Mouse (Mus musculus): ENCODE measurements around the gene Bhlhe41. TPM values are rescaled to one million over a fixed set of nuclear protein-coding genes. Genes with fewer than 3 reads are reported as not detected.
A peak's percentile ranks its signal among the peaks of the same experiment; 100 is the strongest.

Gene Bhlhe41
- polyA plus RNA-seq, 1 experiment from 2014 or later, result 0.13 TPM

DNA sequence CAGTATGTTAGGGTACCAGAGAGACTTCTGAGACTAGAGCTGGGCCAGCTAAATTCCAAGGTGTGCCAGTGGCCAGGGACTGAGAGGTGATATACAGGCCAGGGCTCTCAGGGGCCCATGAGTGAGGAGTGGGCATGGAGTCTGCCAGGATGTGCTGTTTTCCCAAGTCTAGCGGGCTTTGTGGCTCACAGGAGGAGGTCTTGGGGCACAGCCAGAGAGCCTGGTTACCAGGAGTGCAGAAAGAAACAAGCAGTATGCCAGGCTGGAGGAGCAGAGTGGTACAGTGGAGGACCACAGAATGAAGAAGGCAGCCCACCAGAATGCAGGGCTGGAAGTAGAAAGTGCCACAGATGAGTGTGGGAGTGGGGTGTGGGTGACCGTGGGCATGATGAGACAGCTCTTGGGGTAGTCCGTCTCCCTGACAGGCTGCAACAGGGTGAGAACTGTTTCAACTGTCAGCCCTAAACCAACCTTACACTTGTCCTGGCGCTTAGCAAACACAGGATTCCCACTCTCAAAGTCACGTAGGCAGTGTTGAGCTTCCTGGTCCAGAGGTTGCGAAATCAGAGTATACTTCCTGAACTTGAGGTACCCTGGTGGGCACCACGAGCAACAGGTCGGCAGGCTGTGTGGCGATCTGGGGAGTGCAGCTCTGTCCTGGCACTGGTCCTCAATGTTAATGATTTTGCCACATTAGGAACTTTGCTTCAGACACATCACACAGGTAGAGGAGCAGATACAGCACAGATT is 11.8 kb upstream of the Bhlhe41 start:
- no peak overlapping the region for H3K9ac ChIP-seq (ENCODE audit: low read depth, low read length)
- H3K27me3 ChIP-seq (ENCODE audit: control insufficient read depth, insufficient read depth, low read depth, low read length), result no peaks in the 10 kb centered on the region
- no peak overlapping the region for H3K4me2 ChIP-seq (ENCODE audit: low read depth, low read length)
- ATAC-seq (ENCODE audit: low read depth), result peak; percentile 43
- H3K9me3 ChIP-seq (replicated peaks; ENCODE audit: control insufficient read depth, low read length), result no peaks in the 10 kb centered on the region
- no peak overlapping the region for H3K4me3 ChIP-seq (ENCODE audit: low read depth, low read length)
- no peaks in the 10 kb centered on the region for H3K36me3 ChIP-seq (ENCODE audit: control insufficient read depth, insufficient read depth)
- WGBS (ENCODE audit: insufficient replicate concordance), result 38% methylated on average over 9 of the region's 9 CpGs
- H3K4me1 ChIP-seq (ENCODE audit: control insufficient read depth, low read depth, low read length), result no peaks in the 10 kb centered on the region
- H3K27ac ChIP-seq (ENCODE audit: low read length), result no peak overlapping the region

DNA sequence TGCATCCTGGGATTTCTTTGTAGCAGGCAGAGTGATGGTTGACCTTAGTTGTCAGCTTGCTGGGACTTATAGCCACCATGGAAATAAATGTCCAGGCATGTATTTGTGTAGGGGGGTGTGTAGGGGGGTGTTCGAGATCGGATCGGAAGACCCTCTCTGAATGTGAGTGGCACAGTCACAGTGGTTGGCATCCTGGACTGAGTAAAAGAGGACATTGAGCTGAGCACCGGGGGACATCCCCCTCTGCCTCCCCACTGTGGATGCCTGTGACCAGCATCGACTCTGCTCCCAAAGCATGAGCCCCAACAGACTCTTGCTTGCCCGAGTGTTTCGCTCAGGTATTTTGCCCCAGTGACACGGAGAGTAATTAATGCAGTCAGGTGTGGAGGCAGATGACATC is 8.0 kb upstream of the Bhlhe41 start:
- Histone ChIP-seq H3K9ac (ENCODE audit: low read depth, low read length) (no peak overlapping the region), H3K27ac (ENCODE audit: low read length) (no peak overlapping the region), H3K36me3 (ENCODE audit: control insufficient read depth, insufficient read depth) (no peaks in the 10 kb centered on the region), H3K4me3 (ENCODE audit: low read depth, low read length) (no peak overlapping the region), H3K9me3 (replicated peaks; ENCODE audit: control insufficient read depth, low read length) (no peaks in the 10 kb centered on the region), H3K27me3 (ENCODE audit: control insufficient read depth, insufficient read depth, low read depth, low read length) (peaks cover 4% of the 10 kb centered on the region; the same call in 1 of the 2 replicates), H3K4me1 (ENCODE audit: control insufficient read depth, low read depth, low read length) (no peaks in the 10 kb centered on the region), H3K4me2 (ENCODE audit: low read depth, low read length) (no peak overlapping the region)
- no peak for ATAC-seq (ENCODE audit: low read depth)
- 66% methylated on average over 8 of the region's 8 CpGs for WGBS (ENCODE audit: insufficient replicate concordance)

DNA sequence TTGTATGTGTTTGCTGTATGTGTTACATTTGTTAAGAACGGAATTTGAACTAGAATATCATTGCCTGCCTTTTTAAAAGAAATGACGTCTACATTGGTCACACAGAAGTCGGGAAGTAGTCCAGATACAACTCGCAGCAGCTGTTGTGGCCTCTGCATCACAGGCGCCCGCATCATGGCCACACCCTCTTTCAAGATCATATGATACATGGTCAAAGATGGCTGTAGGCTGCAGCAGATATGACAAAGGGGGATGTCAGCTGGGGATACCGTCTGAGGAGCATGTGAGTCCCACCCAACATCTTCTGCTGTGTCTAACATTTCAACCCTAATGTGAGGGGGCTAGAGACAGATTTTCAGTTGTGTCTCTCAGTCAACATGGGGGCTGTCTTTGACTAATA is 6.7 kb upstream of the Bhlhe41 start:
- H3K4me3 ChIP-seq (ENCODE audit: low read depth, low read length), result no peak overlapping the region
- no peaks in the 10 kb centered on the region for H3K9me3 ChIP-seq (replicated peaks; ENCODE audit: control insufficient read depth, low read length)
- no peak overlapping the region for H3K9ac ChIP-seq (ENCODE audit: low read depth, low read length)
- no peak overlapping the region for H3K4me2 ChIP-seq (ENCODE audit: low read depth, low read length)
- H3K4me1 ChIP-seq (ENCODE audit: control insufficient read depth, low read depth, low read length), result no peaks in the 10 kb centered on the region
- H3K27me3 ChIP-seq (ENCODE audit: control insufficient read depth, insufficient read depth, low read depth, low read length), result peaks cover 13% of the 10 kb centered on the region
- ATAC-seq (ENCODE audit: low read depth), result no peak
- H3K27ac ChIP-seq (ENCODE audit: low read length), result no peak overlapping the region
- 56% methylated on average over 7 of the region's 7 CpGs for WGBS (ENCODE audit: insufficient replicate concordance)
- H3K36me3 ChIP-seq (ENCODE audit: control insufficient read depth, insufficient read depth), result no peaks in the 10 kb centered on the region

DNA sequence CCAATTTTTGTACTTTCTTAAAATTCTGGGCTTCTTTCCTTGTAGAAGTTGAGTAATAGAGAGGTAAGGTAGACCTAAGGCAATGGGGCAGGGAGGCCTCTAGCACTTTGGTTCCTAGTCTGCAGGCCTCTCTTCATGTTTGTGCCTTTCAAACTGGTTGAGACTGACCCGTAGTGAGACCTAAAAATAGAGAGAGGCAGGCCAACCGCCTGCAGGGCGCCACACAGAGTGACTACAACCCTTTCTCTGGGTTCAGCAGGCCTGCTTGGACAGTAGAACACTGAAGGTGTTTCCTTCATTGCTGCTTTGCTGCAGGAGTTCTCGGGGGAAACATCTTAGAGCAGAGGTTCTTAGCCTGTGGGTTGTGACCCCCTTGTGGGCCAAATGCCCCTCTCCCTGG is 5.6 kb upstream of the Bhlhe41 start:
- Histone ChIP-seq H3K27me3 (ENCODE audit: control insufficient read depth, insufficient read depth, low read depth, low read length) (peaks cover 24% of the 10 kb centered on the region), H3K9ac (ENCODE audit: low read depth, low read length) (no peak overlapping the region), H3K9me3 (replicated peaks; ENCODE audit: control insufficient read depth, low read length) (no peaks in the 10 kb centered on the region), H3K4me1 (ENCODE audit: control insufficient read depth, low read depth, low read length) (no peaks in the 10 kb centered on the region; the same call in 1 of the 2 replicates), H3K36me3 (ENCODE audit: control insufficient read depth, insufficient read depth) (no peaks in the 10 kb centered on the region), H3K27ac (ENCODE audit: low read length) (no peak overlapping the region), H3K4me3 (ENCODE audit: low read depth, low read length) (no peak overlapping the region), H3K4me2 (ENCODE audit: low read depth, low read length) (no peak overlapping the region)
- WGBS (ENCODE audit: insufficient replicate concordance), result 43% methylated on average over 4 of the region's 4 CpGs
- ATAC-seq (ENCODE audit: low read depth), result no peak

DNA sequence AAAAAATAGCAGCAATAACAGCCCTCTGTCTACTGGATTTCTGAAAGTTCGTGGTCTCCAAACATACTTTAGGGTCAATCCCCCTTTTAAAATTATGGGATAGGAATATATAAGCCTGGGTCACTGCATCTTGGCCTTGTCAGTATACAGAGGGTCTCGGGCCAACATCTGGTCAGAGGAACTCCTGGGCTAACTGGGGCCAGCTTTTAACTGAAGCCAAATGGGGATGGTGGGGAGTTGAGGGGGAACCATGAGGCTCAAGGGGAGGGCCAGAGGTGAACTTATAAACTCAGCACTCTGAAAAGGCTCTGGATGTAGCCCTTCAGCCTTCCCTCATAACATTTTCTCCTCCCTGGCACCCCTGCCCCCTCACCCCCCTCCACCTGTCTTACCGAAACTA is 1.8 kb upstream of the Bhlhe41 start:
- Histone ChIP-seq H3K36me3 (ENCODE audit: control insufficient read depth, insufficient read depth) (no peaks in the 10 kb centered on the region), H3K27ac (ENCODE audit: low read length) (no peak overlapping the region), H3K9me3 (replicated peaks; ENCODE audit: control insufficient read depth, low read length) (no peaks in the 10 kb centered on the region), H3K4me3 (ENCODE audit: low read depth, low read length) (no peak overlapping the region), H3K4me2 (ENCODE audit: low read depth, low read length) (no peak overlapping the region), H3K9ac (ENCODE audit: low read depth, low read length) (no peak overlapping the region), H3K4me1 (ENCODE audit: control insufficient read depth, low read depth, low read length) (peaks cover 3% of the 10 kb centered on the region), H3K27me3 (ENCODE audit: control insufficient read depth, insufficient read depth, low read depth, low read length) (peaks cover 62% of the 10 kb centered on the region)
- WGBS (ENCODE audit: insufficient replicate concordance), result 41% methylated on average over 3 of the region's 3 CpGs
- no peak for ATAC-seq (ENCODE audit: low read depth)

DNA sequence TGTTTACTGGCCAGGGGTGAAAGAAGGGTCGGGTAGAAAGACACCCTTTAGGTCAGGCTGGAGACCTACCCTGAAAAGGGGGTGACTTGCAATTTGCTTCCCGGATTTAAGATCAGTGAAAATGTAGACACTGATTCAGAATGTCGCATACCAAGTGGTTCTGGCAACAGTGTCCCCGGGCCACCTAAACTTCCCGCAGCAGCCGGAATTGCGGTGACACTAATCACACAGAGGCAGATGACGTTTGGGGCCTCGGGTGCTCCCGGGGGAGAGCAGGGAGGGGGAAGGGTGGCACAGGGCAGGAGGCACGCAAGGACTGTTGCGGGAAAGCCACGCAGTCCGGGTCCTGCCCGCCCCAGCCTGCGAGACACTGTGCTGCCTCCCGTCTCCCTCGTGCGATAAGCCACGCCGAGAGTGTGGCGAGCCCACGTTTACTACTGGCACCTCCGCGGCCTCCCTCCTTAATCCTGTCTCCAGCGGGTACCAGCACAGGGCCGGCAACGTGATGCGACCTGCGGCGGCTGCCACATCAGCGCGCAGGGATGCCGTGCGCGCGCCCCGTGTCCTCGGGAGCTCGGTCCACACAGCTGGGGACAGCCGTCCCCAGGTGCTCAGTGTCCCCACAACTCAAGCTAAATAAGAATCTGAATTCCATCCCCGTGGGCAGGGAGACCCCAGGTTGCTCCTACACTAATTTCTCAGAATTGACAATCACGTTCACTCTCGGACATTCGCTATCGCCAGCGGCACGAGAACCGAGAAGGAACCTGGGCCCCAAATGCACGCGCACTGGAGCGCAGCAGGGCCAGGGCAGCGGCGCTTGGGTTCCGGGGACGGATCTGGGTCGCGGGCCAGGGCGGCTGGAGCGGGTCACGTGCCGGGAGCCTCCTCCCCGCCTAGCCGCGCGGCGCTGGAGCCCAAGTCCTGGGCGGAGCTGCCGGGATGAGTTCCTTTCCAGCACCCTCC is 811 bp upstream of the Bhlhe41 start:
- Histone ChIP-seq H3K36me3 (ENCODE audit: control insufficient read depth, insufficient read depth) (no peaks in the 10 kb centered on the region), H3K27ac (ENCODE audit: low read length) (no peak overlapping the region), H3K9me3 (replicated peaks; ENCODE audit: control insufficient read depth, low read length) (no peaks in the 10 kb centered on the region), H3K4me2 (ENCODE audit: low read depth, low read length) (peak overlapping the region; percentile 66), H3K4me1 (ENCODE audit: control insufficient read depth, low read depth, low read length) (peaks cover 3% of the 10 kb centered on the region), H3K4me3 (ENCODE audit: low read depth, low read length) (peak overlapping the region; percentile 54), H3K9ac (ENCODE audit: low read depth, low read length) (no peak overlapping the region), H3K27me3 (ENCODE audit: control insufficient read depth, insufficient read depth, low read depth, low read length) (peaks cover 64% of the 10 kb centered on the region)
- peak; percentile 47; the same call in 1 of the 2 replicates for ATAC-seq (ENCODE audit: low read depth)
- under 1% methylated on average over 68 of the region's 69 CpGs for WGBS (ENCODE audit: insufficient replicate concordance)

DNA sequence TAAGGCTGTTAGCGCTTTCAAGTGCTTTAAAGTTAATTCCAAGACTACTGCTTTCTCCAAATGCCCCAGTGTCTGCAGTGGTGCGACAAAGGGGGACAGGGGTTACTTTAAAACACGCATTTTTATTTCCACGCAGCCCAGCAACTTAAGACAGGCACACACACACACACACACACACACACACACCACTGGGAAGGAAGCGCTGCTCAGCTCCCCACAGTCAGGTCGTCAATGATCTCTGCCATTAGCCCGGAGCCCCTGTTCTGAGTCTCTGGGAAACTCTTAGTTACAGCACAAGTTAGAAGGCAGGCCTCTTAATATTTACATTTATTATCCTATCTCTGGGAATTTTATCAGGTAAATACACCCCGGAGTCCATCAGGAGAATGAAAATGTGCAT is 1.2 kb downstream of the Bhlhe41 start:
- Histone ChIP-seq H3K9ac (ENCODE audit: low read depth, low read length) (no peak overlapping the region), H3K27me3 (ENCODE audit: control insufficient read depth, insufficient read depth, low read depth, low read length) (peaks cover 64% of the 10 kb centered on the region), H3K4me1 (ENCODE audit: control insufficient read depth, low read depth, low read length) (peaks cover 3% of the 10 kb centered on the region), H3K36me3 (ENCODE audit: control insufficient read depth, insufficient read depth) (no peaks in the 10 kb centered on the region), H3K4me2 (ENCODE audit: low read depth, low read length) (no peak overlapping the region), H3K27ac (ENCODE audit: low read length) (no peak overlapping the region), H3K4me3 (ENCODE audit: low read depth, low read length) (no peak overlapping the region), H3K9me3 (replicated peaks; ENCODE audit: control insufficient read depth, low read length) (no peaks in the 10 kb centered on the region)
- no peak for ATAC-seq (ENCODE audit: low read depth)
- 3% methylated on average over 8 of the region's 8 CpGs for WGBS (ENCODE audit: insufficient replicate concordance)

DNA sequence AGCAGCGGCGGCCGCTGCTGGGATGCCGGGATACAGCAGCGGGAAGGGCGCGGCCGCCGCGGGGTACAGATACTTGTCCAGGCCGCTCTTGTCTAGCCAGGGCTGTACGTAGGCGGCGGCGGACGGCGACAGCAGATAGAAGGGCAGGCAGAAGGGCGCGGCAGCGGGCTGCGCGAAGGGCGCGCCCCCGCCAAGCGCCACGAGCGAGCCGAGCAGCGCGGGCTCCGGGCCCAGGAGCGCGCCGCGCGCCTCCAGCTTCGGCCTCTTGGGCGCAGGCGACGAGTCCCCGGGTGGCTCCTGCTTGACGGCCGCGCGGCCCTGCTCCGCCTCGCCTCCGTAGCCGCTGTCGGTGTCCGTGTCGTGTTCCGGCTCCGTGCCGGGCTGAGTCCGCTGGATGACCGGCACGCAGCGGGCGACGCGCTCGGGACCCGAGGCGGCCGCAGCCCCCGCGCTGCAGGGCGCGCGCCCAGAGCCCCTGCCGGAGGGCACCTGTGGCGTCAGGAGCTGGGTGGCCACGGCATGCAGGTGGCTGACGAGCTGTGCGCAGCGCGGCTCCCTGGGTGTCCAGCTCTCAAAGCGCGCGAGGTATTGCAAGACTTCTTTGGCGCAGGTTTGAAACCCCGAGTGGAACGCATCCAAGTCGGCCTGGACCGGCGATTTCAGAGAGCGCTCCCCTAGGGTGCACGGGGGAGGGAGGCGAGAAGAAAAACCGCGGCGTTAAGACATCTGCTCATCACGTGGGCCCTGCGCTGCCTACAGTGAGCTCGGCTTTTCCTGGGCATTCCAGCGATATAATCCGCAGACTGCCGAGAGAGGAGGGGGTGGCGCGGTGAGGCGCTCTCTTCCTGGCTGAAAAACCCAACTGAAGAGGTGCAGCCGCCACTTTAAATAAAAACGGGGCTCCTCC is 2.0 kb downstream of the Bhlhe41 start:
- Histone ChIP-seq H3K4me1 (ENCODE audit: control insufficient read depth, low read depth, low read length) (peaks cover 3% of the 10 kb centered on the region), H3K27me3 (ENCODE audit: control insufficient read depth, insufficient read depth, low read depth, low read length) (peaks cover 60% of the 10 kb centered on the region), H3K9ac (ENCODE audit: low read depth, low read length) (no peak overlapping the region), H3K9me3 (replicated peaks; ENCODE audit: control insufficient read depth, low read length) (no peaks in the 10 kb centered on the region), H3K36me3 (ENCODE audit: control insufficient read depth, insufficient read depth) (no peaks in the 10 kb centered on the region), H3K4me3 (ENCODE audit: low read depth, low read length) (peak overlapping the region; percentile 48), H3K4me2 (ENCODE audit: low read depth, low read length) (peak overlapping the region; percentile 67), H3K27ac (ENCODE audit: low read length) (no peak overlapping the region)
- ATAC-seq (ENCODE audit: low read depth), result peak; percentile 53
- under 1% methylated on average over 86 of the region's 105 CpGs for WGBS (ENCODE audit: insufficient replicate concordance)

Measured in liver, embryonic 16.5 days (tissue).